Mouse (Mus musculus) cortical plate, adult 2 months (tissue): ENCODE data around the gene Eps15l1.

Source experiments
- CTCF ChIP-seq: fragments of 200-500 bp; IDR thresholded peaks from 2 replicates; pipeline ENCODE4 v1.5.1; 2011; ENCODE audit warnings: mild to moderate bottlenecking, control low read depth, low read length; ENCODE audit not compliant: insufficient read depth; ENCODE audit errors: extremely low read depth
- POLR2A ChIP-seq: fragments of 200-500 bp; IDR thresholded peaks from 2 replicates; pipeline ENCODE4 v1.6.1; 2011; ENCODE audit warnings: mild to moderate bottlenecking, low read length, control low read depth; ENCODE audit not compliant: insufficient read depth; ENCODE audit errors: extremely low read depth

DNA sequence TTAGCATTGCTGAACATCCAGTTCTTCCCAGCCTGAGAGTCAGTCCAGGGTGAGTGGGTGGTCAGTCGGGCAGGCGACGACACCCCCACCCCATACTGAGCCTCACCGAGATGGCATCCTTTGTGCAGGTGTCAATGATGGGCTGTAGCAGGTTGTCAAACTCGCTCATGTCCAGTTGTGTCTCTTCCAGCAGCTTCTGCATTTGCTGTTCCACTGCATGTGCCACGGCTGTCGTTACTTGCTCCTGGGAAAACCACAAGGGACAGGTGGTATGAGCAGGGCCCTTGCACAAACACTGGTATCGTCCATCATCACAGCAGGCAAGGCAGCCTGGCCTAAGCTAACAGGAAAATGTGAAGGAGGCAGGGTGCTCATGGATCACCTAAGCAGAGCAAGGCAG lies 48.7 kb upstream of the Eps15l1 start:
- TF ChIP-seq CTCF: no peak
- TF ChIP-seq POLR2A: no peak
